Mouse (Mus musculus) heart, postnatal 0 days (tissue): ENCODE data around the gene Dcdc2b.

ENCODE experiments used
- CTCF ChIP-seq: IDR thresholded peaks from 2 replicates; pipeline ENCODE4 v1.5.1; 2016; ENCODE audit warnings: antibody characterized with exemption, control low read depth, low read depth
- EP300 ChIP-seq: IDR thresholded peaks from 2 replicates; pipeline ENCODE4 v1.6.1; 2016; ENCODE audit warnings: antibody characterized with exemption, low read depth

DNA sequence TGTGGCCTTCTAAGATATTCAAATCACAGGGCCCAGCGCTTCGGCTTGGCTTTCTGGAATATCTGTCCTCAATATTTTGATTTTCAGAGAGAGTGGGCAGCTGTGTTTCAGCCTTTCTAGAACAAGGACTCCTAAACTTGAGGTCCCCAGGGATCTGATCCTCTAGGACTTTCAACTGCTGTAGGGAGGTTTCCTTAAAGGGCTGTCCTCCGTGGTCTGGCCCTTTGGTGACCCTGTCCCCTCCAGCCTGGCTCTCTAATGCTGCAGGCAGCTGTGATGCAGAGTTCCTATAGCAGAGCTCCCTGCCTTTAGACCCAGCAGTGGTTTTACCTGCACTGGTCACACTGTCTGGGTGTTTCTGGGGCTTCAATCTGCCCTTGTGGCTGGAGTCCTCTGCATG is 2.6 kb upstream of the Dcdc2b start:
- TF ChIP-seq CTCF (no peak), EP300 (no peak)
